Mouse (Mus musculus) cerebellum, adult 2 months (tissue): ENCODE data around the gene Kcng1.

Experiments used
- CTCF ChIP-seq: fragments of 200-500 bp; IDR thresholded peaks from 2 replicates; pipeline ENCODE4 v1.5.1; 2011; ENCODE audit warnings: low read depth, mild to moderate bottlenecking, control low read depth, low read length, moderate library complexity, borderline replicate concordance; ENCODE audit not compliant: insufficient read depth
- POLR2A ChIP-seq: fragments of 200-500 bp; IDR thresholded peaks from 2 replicates; pipeline ENCODE4 v1.6.1; 2011; ENCODE audit warnings: low read length, control low read depth, borderline replicate concordance; ENCODE audit not compliant: insufficient read depth

DNA sequence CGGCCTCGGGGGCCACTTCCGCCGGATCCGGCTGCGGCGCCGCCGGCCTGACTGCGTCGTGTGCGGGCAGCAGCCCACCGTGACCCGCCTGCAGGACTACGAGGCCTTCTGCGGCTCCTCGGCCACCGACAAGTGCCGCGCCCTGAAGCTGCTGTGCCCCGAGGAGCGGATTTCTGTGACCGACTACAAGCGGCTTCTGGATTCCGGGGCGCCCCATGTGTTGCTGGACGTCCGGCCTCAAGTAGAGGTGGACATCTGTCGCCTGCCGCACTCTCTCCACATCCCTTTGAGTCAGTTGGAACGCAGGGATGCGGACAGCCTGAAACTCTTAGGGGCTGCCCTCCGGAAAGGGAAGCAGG lies 50.1 kb downstream of the Kcng1 start:
- TF ChIP-seq POLR2A (no peak), CTCF (no peak)
